Mouse (Mus musculus) layer of hippocampus, adult 2 months (tissue): ENCODE data around the gene 3100002H09Rik. TPM values are rescaled to one million over a fixed set of nuclear protein-coding genes. Genes with fewer than 3 reads are reported as not detected.

Source experiments
- DNase-seq, 2 experiments: peaks; one replicate each; pipeline ENCODE4 v3.0.0; 2022; ENCODE audit warnings: low spot score in 2 of 2
- H3K27ac ChIP-seq: fragments of 200-600 bp; 2 replicates; pipeline ENCODE4 v1.8.1; 2022
- H3K4me3 ChIP-seq: fragments of 200-600 bp; 2 replicates; pipeline ENCODE4 v1.8.1; 2022; ENCODE audit warnings: mild to moderate bottlenecking
- CTCF ChIP-seq: fragments of 200-600 bp; conservative IDR thresholded peaks from 2 replicates; pipeline ENCODE4 v1.8.1; 2022; ENCODE audit warnings: antibody characterized with exemption, mild to moderate bottlenecking, moderate library complexity
- total RNA-seq, 2 experiments: library from RNA; stranded (reverse); gene quantifications; 2 replicates each; pipeline ENCODE4 v1.2.3; 2021

The 3100002H09Rik gene
- total RNA-seq, 2 experiments from 2014 or later = 0.98 to 2.3 TPM

DNA sequence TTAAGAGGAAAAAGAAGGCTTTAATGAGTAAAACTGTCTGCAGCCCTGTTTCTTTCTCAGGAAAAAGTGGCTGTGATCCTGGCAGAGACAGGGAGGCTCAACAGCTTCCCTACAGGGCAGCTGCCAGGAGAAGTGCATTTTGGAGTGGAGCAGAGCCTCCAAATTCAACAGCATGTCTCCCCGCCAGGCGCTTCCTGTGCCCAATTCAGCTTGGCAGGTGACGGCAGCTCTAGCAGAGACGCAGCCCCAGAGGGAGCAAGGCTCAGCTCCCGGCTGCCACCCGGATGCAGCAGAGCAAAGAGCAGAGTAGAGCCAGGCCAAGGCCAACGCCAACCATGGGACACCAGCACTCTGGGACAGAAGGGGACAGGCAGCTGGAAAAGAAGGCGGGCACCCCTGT is 3.4 kb downstream of the 3100002H09Rik start:
- Histone ChIP-seq H3K4me3 (no peak overlapping the region), H3K27ac (peak overlapping the region; percentile 61)
- peak in 1 of 2 experiments; percentile 48 for DNase-seq
- peak; percentile 42 for TF ChIP-seq CTCF

DNA sequence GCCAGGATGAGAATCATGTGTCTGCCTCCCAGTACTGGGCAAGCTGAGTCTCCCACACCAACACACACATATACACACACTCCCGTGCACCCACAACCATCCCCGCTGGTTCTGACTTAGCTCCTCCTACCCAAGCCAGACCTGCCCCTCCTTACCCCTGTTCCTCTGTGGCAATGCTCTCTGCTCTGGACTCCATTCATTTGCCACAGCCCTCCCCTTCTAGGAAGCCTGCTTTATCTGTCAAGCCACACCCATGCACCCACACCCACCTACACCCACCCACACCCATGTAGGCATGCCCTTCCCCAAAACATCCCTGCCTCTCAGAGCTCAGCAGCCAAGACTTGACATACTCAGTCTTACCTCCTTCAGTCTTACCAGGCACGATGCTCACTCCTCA is 4.4 kb downstream of the 3100002H09Rik start:
- Histone ChIP-seq H3K27ac (peak overlapping the region; percentile 61; the same call in 1 of the 2 replicates), H3K4me3 (no peak overlapping the region)
- TF ChIP-seq CTCF = no peak
- DNase-seq = no peak

DNA sequence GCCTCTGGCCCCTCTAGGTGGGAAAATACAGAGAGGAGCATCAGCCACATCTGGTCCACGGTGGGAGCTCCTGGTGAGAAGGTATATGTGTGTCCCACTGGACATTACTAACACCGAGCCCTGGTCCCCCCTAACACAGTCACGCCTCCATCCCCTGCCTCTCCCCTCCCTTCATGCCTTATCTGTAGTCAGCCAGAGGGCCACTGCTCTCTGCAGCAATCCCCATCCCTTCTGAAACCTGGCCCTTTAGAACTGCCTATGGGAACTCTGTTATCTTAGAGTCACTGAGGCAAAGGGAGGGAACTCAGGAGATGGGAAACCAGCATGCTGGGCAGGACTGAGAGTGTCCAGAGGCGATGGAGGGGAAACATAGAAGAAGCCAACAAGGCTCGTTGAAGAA is 5.3 kb downstream of the 3100002H09Rik start:
- no peak for DNase-seq

DNA sequence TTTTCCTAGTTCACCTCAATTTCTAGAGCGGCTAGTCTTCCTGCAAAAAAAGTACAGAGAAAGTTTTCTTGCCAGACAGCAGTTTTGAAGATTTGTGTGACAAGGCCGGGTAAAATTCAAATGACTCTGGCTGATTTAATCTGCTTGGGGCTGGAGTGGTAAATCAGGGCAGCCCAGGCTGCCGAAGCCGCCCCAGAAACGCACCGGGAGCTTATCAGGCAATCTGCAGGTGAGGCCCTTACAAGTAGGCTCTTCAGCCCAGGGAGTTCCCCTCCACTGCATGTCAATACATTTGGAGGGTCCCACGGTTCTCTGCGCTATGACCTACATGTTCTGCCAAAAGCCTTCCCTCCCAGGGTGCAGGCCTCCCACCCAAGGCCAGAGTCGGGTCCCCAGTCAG is 6.9 kb downstream of the 3100002H09Rik start:
- TF ChIP-seq CTCF = no peak
- DNase-seq = no peak
- H3K4me3 ChIP-seq = no peak overlapping the region
- no peak overlapping the region for H3K27ac ChIP-seq

More for the DNA sequence above, 5.3 kb downstream of the 3100002H09Rik start:
- Histone ChIP-seq H3K4me3 (no peak overlapping the region), H3K27ac (no peak overlapping the region)
- no peak for TF ChIP-seq CTCF

DNA sequence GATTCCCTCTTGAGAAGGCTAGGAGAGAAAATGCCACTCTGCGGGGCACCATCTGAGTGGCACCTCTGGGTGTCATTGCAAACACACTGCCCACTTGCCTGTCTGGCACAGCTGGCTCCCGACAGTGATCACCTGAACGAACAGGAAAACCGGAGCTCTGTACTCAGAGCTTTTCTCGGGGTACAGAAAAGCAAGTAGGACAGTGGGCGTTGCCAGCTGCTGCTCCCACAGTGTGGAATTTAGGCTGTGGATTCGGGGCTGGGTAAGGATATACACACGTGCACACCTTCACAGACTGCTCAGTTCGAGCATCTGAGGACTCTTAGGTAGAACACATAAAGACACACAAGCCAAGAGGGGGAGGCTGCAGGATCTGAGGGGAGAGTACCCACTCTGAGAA is 14.7 kb downstream of the 3100002H09Rik start:
- no peak for DNase-seq

DNA sequence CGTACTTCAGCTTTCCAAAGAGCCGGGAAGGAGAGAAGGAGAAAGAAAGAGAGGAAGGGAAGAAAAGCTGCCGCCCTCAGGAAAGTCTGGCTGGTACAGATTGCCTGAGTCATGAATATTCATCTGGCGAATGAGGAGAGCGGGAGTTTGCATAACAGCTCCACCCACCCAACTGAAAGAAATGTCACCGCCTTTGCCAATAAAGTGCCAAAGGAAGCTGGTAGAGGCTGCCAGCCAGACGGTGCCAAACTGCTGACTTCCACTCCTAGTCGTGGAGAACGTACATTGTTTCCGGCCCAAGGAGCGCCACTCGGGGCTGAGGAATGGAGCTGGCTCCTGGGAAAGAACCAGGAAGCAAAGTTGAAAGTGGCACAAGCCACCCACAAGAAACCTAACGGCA is 15.7 kb downstream of the 3100002H09Rik start:
- TF ChIP-seq CTCF = 0 out of 2 replicates have a peak, but pooled peaks have one; percentile 10
- peak; percentile 78 to 91 for DNase-seq
- Histone ChIP-seq H3K4me3 (peak overlapping the region; percentile 23; the same call in 1 of the 2 replicates), H3K27ac (peak overlapping the region; percentile 88)

More for the DNA sequence above, 14.7 kb downstream of the 3100002H09Rik start:
- Histone ChIP-seq H3K4me3 (no peak overlapping the region), H3K27ac (peak overlapping the region; percentile 82)
- TF ChIP-seq CTCF = no peak

DNA sequence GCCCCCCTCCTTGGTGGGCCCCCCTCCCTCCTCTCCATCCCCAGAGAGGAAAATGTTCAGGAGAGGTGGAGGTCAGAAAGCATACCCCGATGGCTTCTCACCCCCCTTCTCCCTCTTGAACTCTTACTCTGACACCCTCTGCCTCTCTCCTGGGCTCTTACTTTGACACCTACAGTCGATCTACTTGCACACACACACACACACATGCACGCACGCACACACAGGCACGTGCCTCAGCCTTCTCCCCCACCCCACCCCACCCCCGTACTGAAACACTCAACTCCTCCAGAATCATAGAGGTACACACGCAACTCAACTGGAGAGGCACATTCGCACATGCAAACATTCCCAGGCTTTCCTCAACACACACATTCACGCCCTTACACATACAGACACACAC is 16.9 kb downstream of the 3100002H09Rik start:
- no peak for TF ChIP-seq CTCF
- Histone ChIP-seq H3K4me3 (no peak overlapping the region), H3K27ac (peak overlapping the region; percentile 88)
- DNase-seq = no peak

DNA sequence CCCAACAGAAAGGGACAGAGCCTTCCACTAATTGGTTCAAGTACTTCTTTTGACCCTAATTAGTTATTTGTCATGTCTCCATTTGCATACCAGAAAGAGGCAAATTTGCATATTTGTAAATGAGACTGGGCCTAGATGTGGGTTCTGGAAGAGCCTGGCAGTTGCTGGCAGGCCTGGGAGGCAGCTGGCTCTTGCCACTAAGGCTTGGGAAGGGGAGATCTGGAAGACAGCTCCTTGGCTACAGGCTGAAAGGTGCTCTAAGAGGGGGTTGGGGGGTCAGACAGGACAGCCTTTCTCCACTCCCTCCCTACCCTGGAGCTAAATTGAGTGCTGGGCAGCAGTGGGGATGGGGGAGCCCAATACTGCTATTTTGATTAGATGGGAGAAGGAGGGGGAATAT is 17.4 kb downstream of the 3100002H09Rik start:
- DNase-seq = no peak
- peak overlapping the region; percentile 71 for H3K27ac ChIP-seq
- TF ChIP-seq CTCF = no peak

DNA sequence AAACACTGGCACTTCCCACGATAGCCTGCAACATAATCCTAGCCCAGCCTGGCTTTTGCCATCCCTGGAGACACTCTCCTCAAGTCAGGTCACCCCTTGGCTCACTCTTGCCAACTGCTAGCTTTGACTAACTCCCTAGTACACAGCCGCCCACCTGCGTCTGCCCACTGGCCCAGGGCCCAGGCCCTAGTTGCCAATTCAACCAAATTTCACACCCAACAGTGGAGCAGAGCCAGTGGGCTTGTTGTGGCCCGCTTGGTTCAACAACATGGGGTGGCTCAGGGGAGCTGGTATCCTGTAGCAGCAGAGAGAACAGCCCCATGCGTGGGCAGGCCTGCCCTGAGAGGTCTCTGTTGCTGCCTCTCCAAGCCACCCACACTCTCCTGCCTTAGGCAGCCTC is 18.4 kb downstream of the 3100002H09Rik start:
- Histone ChIP-seq H3K4me3 (no peak overlapping the region), H3K27ac (peak overlapping the region; percentile 71; the same call in 1 of the 2 replicates)
- no peak for TF ChIP-seq CTCF
- no peak for DNase-seq

More for the DNA sequence above, 17.4 kb downstream of the 3100002H09Rik start:
- H3K4me3 ChIP-seq = no peak overlapping the region

DNA sequence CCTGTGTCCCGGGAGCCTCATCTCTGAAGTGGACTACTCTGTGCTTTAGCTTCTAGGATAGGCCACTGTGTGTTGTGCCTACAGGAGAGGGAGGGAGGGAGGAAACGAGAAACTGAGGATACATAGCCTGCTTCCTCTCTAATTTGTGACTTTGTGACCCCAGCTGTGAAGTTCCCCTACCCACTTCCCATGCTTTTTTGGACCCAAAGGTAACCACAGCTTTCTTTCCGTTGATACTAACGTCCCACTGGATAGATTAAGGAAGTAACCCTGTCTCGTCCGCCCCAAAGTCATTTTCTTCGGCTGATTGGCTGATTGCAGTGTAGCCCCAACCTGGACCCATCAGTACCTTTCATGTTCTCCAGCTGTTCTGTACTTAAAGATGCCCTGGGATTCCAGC is 29.9 kb downstream of the 3100002H09Rik start:
- TF ChIP-seq CTCF = no peak
- no peak for DNase-seq
- Histone ChIP-seq H3K27ac (no peak overlapping the region), H3K4me3 (no peak overlapping the region)

DNA sequence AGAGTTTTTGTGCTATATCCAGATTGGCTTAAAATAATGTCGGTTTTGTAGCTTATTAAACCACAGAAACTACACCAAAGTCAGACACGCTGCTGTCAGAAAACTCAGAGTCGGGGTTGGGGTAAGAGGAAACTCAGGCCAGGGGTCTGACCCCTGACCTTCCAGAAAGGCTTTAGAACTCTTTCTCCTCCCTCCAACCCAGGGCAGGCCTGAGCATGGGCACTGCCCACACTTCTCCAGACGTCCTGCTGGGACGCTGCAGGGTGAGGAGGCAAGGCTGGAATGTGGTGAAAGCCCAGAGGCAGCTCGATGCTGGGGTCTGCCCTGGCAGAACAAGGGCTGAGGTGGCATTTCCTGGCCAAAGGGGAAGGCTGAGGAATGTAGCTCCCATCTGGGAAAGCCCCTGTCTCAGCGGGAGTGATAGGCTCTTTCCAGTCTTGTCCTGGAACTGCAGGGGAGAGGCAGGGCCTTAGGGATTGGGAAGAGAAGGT is 34.6 kb downstream of the 3100002H09Rik start:
- no peak for TF ChIP-seq CTCF
- H3K27ac ChIP-seq = peak overlapping the region; percentile 86
- DNase-seq = no peak
- H3K4me3 ChIP-seq = peak overlapping the region; percentile 45

DNA sequence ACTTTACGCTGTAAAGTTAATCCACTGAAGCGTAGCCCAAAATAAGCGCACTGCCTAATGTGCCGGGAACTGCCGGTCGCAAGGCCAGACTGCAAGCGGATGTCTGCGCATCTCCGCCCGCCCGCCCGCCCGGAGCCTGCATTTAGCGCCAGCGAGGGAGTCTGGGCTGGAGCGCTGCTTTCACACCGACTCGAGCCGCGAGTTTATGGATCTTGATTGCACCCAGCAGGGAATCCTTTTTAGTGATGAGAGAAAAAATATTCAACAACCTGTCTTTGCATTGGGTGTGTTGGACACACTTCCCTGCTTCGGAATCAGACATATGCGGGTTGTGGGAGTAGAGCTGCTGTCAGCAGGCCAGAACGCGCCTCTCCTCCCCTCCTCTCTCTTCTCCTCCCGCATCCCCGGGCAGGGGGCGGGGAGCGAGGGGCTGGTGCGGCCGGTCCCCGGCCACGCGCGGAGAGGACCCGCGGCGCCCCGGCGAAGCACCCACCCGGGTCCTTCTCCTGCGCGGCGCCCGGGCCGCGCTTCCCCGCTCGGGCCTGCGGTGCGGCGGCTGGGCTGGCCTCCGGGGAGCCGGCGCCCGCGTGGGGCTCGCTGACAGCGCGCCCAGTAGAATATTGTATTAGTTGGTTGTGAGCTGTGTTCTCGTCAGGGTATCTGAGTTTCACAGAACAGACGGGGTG is 35.2 kb downstream of the 3100002H09Rik start:
- Histone ChIP-seq H3K4me3 (peak overlapping the region; percentile 45), H3K27ac (peak overlapping the region; percentile 86)
- peak; percentile 63 to 87 for DNase-seq
- TF ChIP-seq CTCF = no peak

DNA sequence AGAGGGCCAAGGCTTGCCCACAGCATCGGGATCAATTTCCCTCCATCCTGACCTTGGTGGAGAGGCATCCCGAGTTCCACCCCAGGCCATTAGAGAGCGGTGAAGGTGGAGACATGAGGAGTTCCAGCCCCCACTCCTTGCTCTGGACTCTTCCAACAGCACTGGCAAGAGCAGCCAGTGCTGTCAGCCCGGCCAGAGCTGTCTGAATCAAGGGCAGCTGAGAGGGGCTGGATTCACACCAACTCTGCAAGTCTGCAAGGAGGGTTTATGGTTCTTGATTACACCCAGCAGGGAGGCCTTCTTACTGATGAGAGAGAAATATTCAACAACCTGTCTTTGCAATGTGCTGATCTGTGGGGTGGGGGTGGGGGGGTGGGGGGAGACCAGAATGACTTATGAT is 37.0 kb downstream of the 3100002H09Rik start:
- H3K27ac ChIP-seq = no peak overlapping the region
- no peak for DNase-seq
- TF ChIP-seq CTCF = no peak
- no peak overlapping the region for H3K4me3 ChIP-seq

DNA sequence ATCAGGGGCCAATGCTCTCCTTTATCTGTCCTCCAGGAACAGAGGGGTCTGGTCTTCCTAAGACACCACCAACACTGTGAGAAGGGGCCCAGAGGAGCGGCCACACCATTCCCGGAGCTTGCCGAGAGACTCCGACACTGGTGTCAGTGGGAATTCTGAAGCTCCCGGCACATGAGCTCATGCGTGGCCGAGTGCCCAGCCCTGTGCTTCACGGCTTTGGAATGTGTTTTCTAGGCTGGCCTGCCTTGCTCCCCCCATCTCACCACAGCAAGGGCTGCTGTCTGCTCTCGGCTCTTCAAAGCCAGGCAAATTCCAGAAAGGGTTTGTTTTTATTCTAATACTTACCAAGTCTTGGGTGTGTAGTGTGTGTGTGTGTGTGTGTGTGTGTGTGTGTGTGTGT is 39.6 kb downstream of the 3100002H09Rik start:
- no peak for DNase-seq
- H3K27ac ChIP-seq = no peak overlapping the region
- TF ChIP-seq CTCF = no peak

More for the DNA sequence above, 39.6 kb downstream of the 3100002H09Rik start:
- no peak overlapping the region for H3K4me3 ChIP-seq
